Mouse (Mus musculus) hindbrain, postnatal 0 days (tissue): ENCODE data around the gene Top2a. TPM values are rescaled to one million over a fixed set of nuclear protein-coding genes. Genes with fewer than 3 reads are reported as not detected.

ENCODE experiments used
- ATAC-seq: fragments of 200-750 bp; cut with Nextera tagmentation; 2 replicates; pipeline ENCODE4 v1.8.0; 2017; ENCODE audit warnings: mild to moderate bottlenecking, moderate TSS enrichment, moderate library complexity
- DNase-seq: peaks from one replicate; pipeline ENCODE4 v3.0.0-alpha.2; 2015; ENCODE audit warnings: low spot score
- H3K27ac ChIP-seq: fragments of 300-500 bp; sonication (generic); 2 replicates; pipeline ENCODE4 v1.5.1; 2014; ENCODE audit warnings: mild to moderate bottlenecking
- H3K27me3 ChIP-seq: fragments of 300-500 bp; sonication (generic); 2 replicates; pipeline ENCODE4 v1.6.1; 2014; ENCODE audit warnings: low read length, mixed read lengths; ENCODE audit not compliant: insufficient read depth
- H3K36me3 ChIP-seq: fragments of 300-500 bp; sonication (generic); 2 replicates; pipeline ENCODE4 v1.6.1; 2014; ENCODE audit warnings: low read length, mixed read lengths; ENCODE audit not compliant: insufficient read depth
- H3K4me1 ChIP-seq: fragments of 300-500 bp; sonication (generic); 2 replicates; pipeline ENCODE4 v1.6.1; 2014; ENCODE audit warnings: antibody characterized with exemption, low read length, mixed read lengths; ENCODE audit not compliant: insufficient read depth
- H3K4me2 ChIP-seq: fragments of 300-500 bp; sonication (generic); 2 replicates; pipeline ENCODE4 v1.6.1; 2014; ENCODE audit warnings: low read depth, mild to moderate bottlenecking, low read length, moderate library complexity, mixed read lengths
- H3K4me3 ChIP-seq: fragments of 300-500 bp; sonication (generic); 2 replicates; pipeline ENCODE4 v1.5.1; 2014; ENCODE audit warnings: low read length
- H3K9ac ChIP-seq: fragments of 300-500 bp; sonication (generic); replicated peaks from 2 replicates; pipeline ENCODE4 v1.6.1; 2014; ENCODE audit warnings: mild to moderate bottlenecking, low read length, moderate library complexity, mixed read lengths
- H3K9me3 ChIP-seq: fragments of 300-500 bp; sonication (generic); 2 replicates; pipeline ENCODE4 v1.6.1; 2016; ENCODE audit warnings: low read length, mixed read lengths
- CTCF ChIP-seq: IDR thresholded peaks from 2 replicates; pipeline ENCODE4 v1.5.1; 2016; ENCODE audit warnings: antibody characterized with exemption, control low read depth, low read depth
- WGBS: fragments of 180-500 bp; shearing (Covaris S2); extraction: QIAGEN DNeasy Blood & Tissue Kit; methylation state at CpG from one replicate; pipeline ENCODE4 v1.1.7; 2014; 5-methylcytosine and 5-hydroxymethylcytosine counted together
- polyA plus RNA-seq: library from polyadenylated mRNA; unstranded; fragments of >200 nt; fragmentation: Nextera tagmentation; extraction: Ambion mirVana; gene quantifications from 2 replicates; pipeline ENCODE4 v1.2.1, GENCODE M21; 2015
- total RNA-seq: library from RNA; depleted of rRNA; stranded (reverse); fragments of >200 nt; gene quantifications from 2 replicates; pipeline ENCODE4 v1.2.3, GENCODE M21; 2014

The Top2a gene
- total and polyA plus RNA-seq, 2 experiments from 2014 or later = 34.2 to 44.4 TPM

GRCm38 (mm10) chr11:99041051-99041729, 17.2 kb upstream of the Top2a start, which contains the start of gene Igfbp4:
Igfbp4 (plus strand) TSS chr11:99041244.
- Histone ChIP-seq H3K4me1 (peaks cover 12% of the 10 kb centered on the region), H3K4me3 (peak within 1 kb of the TSS; percentile 54), H3K27ac (peak within 1 kb of the TSS; percentile 68), H3K4me2 (peak within 1 kb of the TSS; percentile 99), H3K9ac (peak within 1 kb of the TSS; percentile 70), H3K9me3 (no peaks in the 10 kb centered on the region), H3K36me3 (no peaks in the 10 kb centered on the region), H3K27me3 (no peaks in the 10 kb centered on the region)
- peak; percentile 13; the same call in 1 of the 2 replicates for TF ChIP-seq CTCF
- under 1% methylated on average over 60 of the region's 63 CpGs for WGBS
- peak; percentile 51 for ATAC-seq
- peak; percentile 78 for DNase-seq

GRCm38 (mm10) chr11:99040346-99040974, 16.5 kb upstream of the Top2a start:
- peak overlapping the region; percentile 99 for H3K4me2 ChIP-seq
- no peaks in the 10 kb centered on the region for H3K27me3 ChIP-seq
- ATAC-seq (peak; percentile 46), DNase-seq (peak; percentile 86)
- H3K9me3 ChIP-seq = no peaks in the 10 kb centered on the region
- peaks cover 12% of the 10 kb centered on the region for H3K4me1 ChIP-seq
- H3K9ac ChIP-seq = peak overlapping the region; percentile 70
- WGBS = 2% methylated on average over 17 of the region's 17 CpGs
- no peaks in the 10 kb centered on the region for H3K36me3 ChIP-seq
- peak; percentile 80 for TF ChIP-seq CTCF
- peak overlapping the region; percentile 54 for H3K4me3 ChIP-seq
- H3K27ac ChIP-seq = peak overlapping the region; percentile 68; the same call in 1 of the 2 replicates

- Histone ChIP-seq H3K4me1 (peaks cover 12% of the 10 kb centered on the region), H3K4me3 (peak overlapping the region; percentile 54), H3K27ac (peak overlapping the region; percentile 68; the same call in 1 of the 2 replicates), H3K36me3 (no peaks in the 10 kb centered on the region), H3K9me3 (no peaks in the 10 kb centered on the region), H3K9ac (peak overlapping the region; percentile 70), H3K27me3 (no peaks in the 10 kb centered on the region), H3K4me2 (peak overlapping the region; percentile 99)
- peak; percentile 83 for ATAC-seq
- WGBS = under 1% methylated on average over 15 of the region's 15 CpGs
- DNase-seq = peak; percentile 92
- peak; percentile 91 for TF ChIP-seq CTCF
Observed at GRCm38 (mm10) chr11:99039782-99040181, 15.8 kb upstream of the Top2a start.

- WGBS = 86% methylated on average over 6 of the region's 6 CpGs
- no peak overlapping the region for H3K4me3 ChIP-seq
- H3K4me1 ChIP-seq = peaks cover 8% of the 10 kb centered on the region
- H3K9ac ChIP-seq = no peak overlapping the region
- no peak for TF ChIP-seq CTCF
- no peak overlapping the region for H3K4me2 ChIP-seq
- DNase-seq (no peak), ATAC-seq (no peak)
- H3K36me3 ChIP-seq = no peaks in the 10 kb centered on the region
- H3K27me3 ChIP-seq = no peaks in the 10 kb centered on the region
- no peaks in the 10 kb centered on the region for H3K9me3 ChIP-seq
- H3K27ac ChIP-seq = no peak overlapping the region
Observed at GRCm38 (mm10) chr11:99036254-99036653, 12.3 kb upstream of the Top2a start.

GRCm38 (mm10) chr11:99035350-99035749, 11.4 kb upstream of the Top2a start:
- WGBS = 84% methylated on average over 4 of the region's 4 CpGs
- no peak overlapping the region for H3K9ac ChIP-seq
- peaks cover 2% of the 10 kb centered on the region; the same call in 1 of the 2 replicates for H3K4me1 ChIP-seq
- no peak for ATAC-seq
- H3K9me3 ChIP-seq = no peaks in the 10 kb centered on the region
- no peaks in the 10 kb centered on the region for H3K36me3 ChIP-seq
- H3K4me3 ChIP-seq = no peak overlapping the region
- no peak overlapping the region for H3K4me2 ChIP-seq
- DNase-seq = peak; percentile 31
- peak; percentile 49 for TF ChIP-seq CTCF
- no peaks in the 10 kb centered on the region for H3K27me3 ChIP-seq
- H3K27ac ChIP-seq = no peak overlapping the region

GRCm38 (mm10) chr11:99026899-99027440, 3.0 kb upstream of the Top2a start:
- Histone ChIP-seq H3K4me3 (no peak overlapping the region), H3K4me1 (0 out of 2 replicates have a peak, but pooled peaks cover 5% of the 10 kb centered on the region), H3K36me3 (no peaks in the 10 kb centered on the region), H3K27ac (no peak overlapping the region), H3K4me2 (no peak overlapping the region), H3K9me3 (no peaks in the 10 kb centered on the region), H3K9ac (no peak overlapping the region), H3K27me3 (no peaks in the 10 kb centered on the region)
- ATAC-seq (no peak), DNase-seq (no peak)
- TF ChIP-seq CTCF = no peak
- 85% methylated on average over 12 of the region's 12 CpGs for WGBS
